Mouse (Mus musculus) lung, embryonic 15.5 days (tissue): ENCODE results near the gene Ccp110. TPM values are rescaled to one million over a fixed set of nuclear protein-coding genes. Genes with fewer than 3 reads are reported as not detected.

Experiments used
- ATAC-seq: fragments of 200-750 bp; cut with Nextera tagmentation; 2 replicates; pipeline ENCODE4 v1.8.0; 2017; ENCODE audit warnings: moderate number of reproducible peaks, borderline replicate concordance; ENCODE audit not compliant: low FRiP score, low TSS enrichment; ENCODE audit errors: extremely low read depth
- H3K27ac ChIP-seq: fragments of 300-500 bp; sonication (generic); 2 replicates; pipeline ENCODE4 v1.5.1; 2015; ENCODE audit warnings: moderate library complexity, mild to moderate bottlenecking, inconsistent platforms
- H3K27me3 ChIP-seq: fragments of 300-500 bp; sonication (generic); 2 replicates; pipeline ENCODE4 v1.6.1; 2015; ENCODE audit warnings: inconsistent platforms
- H3K36me3 ChIP-seq: fragments of 300-500 bp; sonication (generic); 2 replicates; pipeline ENCODE4 v1.6.1; 2015; ENCODE audit warnings: inconsistent platforms
- H3K4me1 ChIP-seq: fragments of 300-500 bp; sonication (generic); 2 replicates; pipeline ENCODE4 v1.6.1; 2015; ENCODE audit warnings: inconsistent platforms
- H3K4me2 ChIP-seq: fragments of 300-500 bp; sonication (generic); 2 replicates; pipeline ENCODE4 v1.6.1; 2015; ENCODE audit warnings: inconsistent platforms, mild to moderate bottlenecking, moderate library complexity
- H3K4me3 ChIP-seq: fragments of 300-500 bp; sonication (generic); 2 replicates; pipeline ENCODE4 v1.5.1; 2015; ENCODE audit warnings: mild to moderate bottlenecking, inconsistent platforms
- H3K9ac ChIP-seq: fragments of 300-500 bp; sonication (generic); 2 replicates; pipeline ENCODE4 v1.6.1; 2015; ENCODE audit warnings: inconsistent platforms
- H3K9me3 ChIP-seq: fragments of 300-500 bp; sonication (generic); 2 replicates; pipeline ENCODE4 v1.6.1; 2016; ENCODE audit warnings: inconsistent platforms
- WGBS: fragments of 180-500 bp; shearing (Covaris S2); methylation state at CpG from one replicate; pipeline ENCODE4 v1.1.7; 2015; 5-methylcytosine and 5-hydroxymethylcytosine counted together
- polyA plus RNA-seq: library from polyadenylated mRNA; unstranded; fragments of >200 nt; fragmentation: Nextera tagmentation; extraction: Ambion mirVana; gene quantifications from 2 replicates; pipeline ENCODE4 v1.2.1, GENCODE M21; 2015

The Ccp110 gene
- 18.4 and 20.3 TPM in 2 replicates for polyA plus RNA-seq

- H3K4me2 ChIP-seq, result peak within 1 kb of the TSS; percentile 83
- no peaks in the 10 kb centered on the region for H3K27me3 ChIP-seq
- H3K4me1 ChIP-seq, result peaks cover 9% of the 10 kb centered on the region
- WGBS, result 1% methylated on average over 48 of the region's 48 CpGs
- ATAC-seq, result peak; percentile 98
- H3K9me3 ChIP-seq, result no peaks in the 10 kb centered on the region
- H3K9ac ChIP-seq, result peak within 1 kb of the TSS; percentile 58
- peaks cover 3% of the 10 kb centered on the region for H3K36me3 ChIP-seq
- peak within 1 kb of the TSS; percentile 29; the same call in 1 of the 2 replicates for H3K27ac ChIP-seq
- peak within 1 kb of the TSS; percentile 80 for H3K4me3 ChIP-seq
These were observed at the start of gene Ccp110 for GRCm38 (mm10) chr7:118712228-118713173. Gene Ccp110, plus strand, starts transcription at chr7:118712552.

DNA sequence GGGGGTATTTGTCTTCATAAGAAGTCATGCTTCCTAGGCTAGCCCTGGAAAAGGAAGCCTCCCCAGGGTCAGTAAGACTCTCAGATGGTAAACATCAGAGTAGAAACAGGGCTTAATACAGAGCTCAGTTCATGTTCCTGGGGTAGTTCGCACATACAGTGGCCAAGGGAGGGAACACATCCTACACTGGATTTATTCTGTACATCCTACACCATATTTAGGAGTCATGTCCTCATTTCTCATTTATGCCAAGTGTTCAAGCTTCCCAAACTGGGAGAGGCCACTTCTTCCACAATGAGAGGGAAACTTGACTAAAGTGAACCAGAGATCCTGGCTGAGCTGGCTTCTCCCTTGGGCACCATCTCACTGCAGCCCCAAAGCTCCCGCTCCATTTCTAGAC, 44.6 kb upstream of the Ccp110 start:
- H3K36me3 ChIP-seq, result no peaks in the 10 kb centered on the region
- no peaks in the 10 kb centered on the region for H3K4me1 ChIP-seq
- 90% methylated on average over 2 of the region's 2 CpGs for WGBS
- H3K9me3 ChIP-seq, result no peaks in the 10 kb centered on the region
- no peak overlapping the region for H3K9ac ChIP-seq
- no peak overlapping the region for H3K27ac ChIP-seq
- H3K4me2 ChIP-seq, result no peak overlapping the region
- no peak for ATAC-seq
- H3K27me3 ChIP-seq, result no peaks in the 10 kb centered on the region
- H3K4me3 ChIP-seq, result no peak overlapping the region

- WGBS, result 59% methylated on average over 4 of the region's 4 CpGs
- no peaks in the 10 kb centered on the region for H3K27me3 ChIP-seq
These were observed 42.2 kb upstream of the Ccp110 start for GRCm38 (mm10) chr7:118670142-118670541.

DNA sequence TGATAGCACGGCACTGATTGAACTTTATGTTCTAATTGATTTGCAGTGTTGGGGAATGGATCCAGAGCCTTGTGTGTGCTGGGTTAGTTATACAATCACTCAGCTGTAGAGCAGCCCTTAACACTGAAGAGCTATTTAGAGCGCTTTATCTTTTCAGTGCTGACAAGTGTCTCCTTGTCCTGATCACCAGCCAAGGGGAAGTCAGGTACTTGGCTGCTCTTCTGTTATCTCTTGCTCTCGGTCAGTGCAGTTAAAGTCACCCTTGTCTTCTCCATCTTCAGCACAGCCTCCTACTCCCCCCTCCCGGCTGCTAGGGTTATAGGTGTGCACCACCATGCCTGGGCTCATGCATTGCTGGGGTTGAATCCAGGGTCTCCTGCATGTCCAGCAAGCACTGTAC, 35.5 kb upstream of the Ccp110 start:
- no peaks in the 10 kb centered on the region for H3K27me3 ChIP-seq
- H3K4me2 ChIP-seq, result no peak overlapping the region
- H3K36me3 ChIP-seq, result no peaks in the 10 kb centered on the region
- H3K9me3 ChIP-seq, result no peaks in the 10 kb centered on the region
- H3K9ac ChIP-seq, result no peak overlapping the region
- no peak for ATAC-seq
- no peak overlapping the region for H3K27ac ChIP-seq
- 58% methylated on average over 4 of the region's 4 CpGs for WGBS
- H3K4me1 ChIP-seq, result no peaks in the 10 kb centered on the region
- no peak overlapping the region for H3K4me3 ChIP-seq

More at GRCm38 (mm10) chr7:118670142-118670541, 42.2 kb upstream of the Ccp110 start:
- Histone ChIP-seq H3K4me3 (no peak overlapping the region), H3K4me1 (no peaks in the 10 kb centered on the region), H3K4me2 (no peak overlapping the region), H3K9ac (no peak overlapping the region), H3K9me3 (no peaks in the 10 kb centered on the region), H3K27ac (no peak overlapping the region), H3K36me3 (no peaks in the 10 kb centered on the region)
- ATAC-seq, result no peak

DNA sequence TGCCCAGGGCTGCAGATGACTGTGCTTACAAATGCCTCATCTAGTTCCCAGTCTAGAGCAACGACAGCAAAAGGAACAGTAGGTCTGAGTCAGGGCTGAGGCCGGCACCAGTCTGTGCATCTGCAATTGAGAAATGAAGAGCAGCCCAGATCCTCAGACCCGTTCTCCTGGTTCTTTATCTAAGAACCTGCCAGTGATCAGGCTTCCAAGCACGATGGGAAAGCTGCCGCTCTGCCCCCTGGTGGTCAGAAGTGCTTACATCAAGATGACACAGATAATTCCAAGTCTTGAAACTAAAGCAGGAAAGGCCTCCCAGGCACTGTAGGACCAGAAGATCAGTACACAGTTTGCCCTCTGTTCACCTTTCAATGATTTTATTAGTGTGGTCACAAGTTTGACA, 24.2 kb upstream of the Ccp110 start:
- peaks cover 40% of the 10 kb centered on the region for H3K36me3 ChIP-seq
- ATAC-seq, result no peak

GRCm38 (mm10) chr7:118689088-118689487, 23.3 kb upstream of the Ccp110 start:
- Histone ChIP-seq H3K9me3 (no peaks in the 10 kb centered on the region), H3K4me2 (no peak overlapping the region), H3K4me1 (no peaks in the 10 kb centered on the region), H3K27ac (no peak overlapping the region), H3K4me3 (no peak overlapping the region), H3K36me3 (peaks cover 42% of the 10 kb centered on the region), H3K9ac (no peak overlapping the region), H3K27me3 (no peaks in the 10 kb centered on the region)
- ATAC-seq, result no peak
- WGBS, result 82% methylated on average over 7 of the region's 7 CpGs

More for the DNA sequence above, 24.2 kb upstream of the Ccp110 start:
- no peak overlapping the region for H3K27ac ChIP-seq
- 20% methylated on average over 5 of the region's 5 CpGs for WGBS
- H3K4me3 ChIP-seq, result no peak overlapping the region
- H3K9ac ChIP-seq, result no peak overlapping the region
- H3K27me3 ChIP-seq, result no peaks in the 10 kb centered on the region
- no peak overlapping the region for H3K4me2 ChIP-seq
- no peaks in the 10 kb centered on the region for H3K4me1 ChIP-seq
- H3K9me3 ChIP-seq, result no peaks in the 10 kb centered on the region

DNA sequence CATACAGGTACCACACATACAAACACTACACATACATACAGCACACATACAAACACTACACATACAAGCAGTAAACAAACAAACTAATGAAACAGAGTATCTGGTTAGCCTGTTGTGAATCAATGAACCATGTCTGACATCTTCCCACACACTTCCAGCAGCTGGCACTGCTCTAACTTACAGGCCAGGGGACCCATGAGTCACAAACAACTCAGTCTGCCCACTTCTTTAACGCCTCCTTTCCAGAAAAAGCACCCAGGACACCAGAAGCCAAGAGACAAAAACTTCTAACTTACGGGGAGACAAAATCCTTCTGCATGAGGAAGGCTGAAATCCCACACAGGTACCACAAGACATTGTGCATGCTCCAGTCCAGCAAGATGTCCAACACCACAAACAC, 21.1 kb upstream of the Ccp110 start:
- no peak overlapping the region for H3K9ac ChIP-seq
- H3K27me3 ChIP-seq, result no peaks in the 10 kb centered on the region
- peaks cover 51% of the 10 kb centered on the region for H3K36me3 ChIP-seq
- WGBS, result 89% methylated on average over 2 of the region's 2 CpGs
- H3K27ac ChIP-seq, result no peak overlapping the region
- ATAC-seq, result no peak
- H3K9me3 ChIP-seq, result no peaks in the 10 kb centered on the region
- no peak overlapping the region for H3K4me2 ChIP-seq
- H3K4me3 ChIP-seq, result no peak overlapping the region
- no peaks in the 10 kb centered on the region for H3K4me1 ChIP-seq

DNA sequence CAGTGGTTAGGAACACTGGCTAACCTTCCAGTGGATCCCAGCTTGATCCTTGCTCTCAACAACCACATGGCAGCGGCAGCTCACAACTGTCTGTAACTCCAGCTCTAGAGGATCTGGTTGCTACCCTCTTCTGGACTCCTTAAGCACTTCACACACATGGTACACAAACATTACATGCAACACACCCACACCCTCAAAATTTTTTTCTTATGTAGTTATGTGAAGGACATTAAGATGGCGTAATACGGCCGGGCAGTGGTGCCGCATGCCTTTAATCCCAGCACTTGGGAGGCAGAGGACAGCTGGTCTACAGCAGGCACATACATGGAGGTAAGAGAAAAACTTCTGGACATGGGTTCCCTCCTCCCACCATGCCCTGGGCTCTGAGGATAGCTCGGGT, 16.2 kb upstream of the Ccp110 start:
- H3K4me3 ChIP-seq, result no peak overlapping the region
- H3K27me3 ChIP-seq, result no peaks in the 10 kb centered on the region
- 79% methylated on average over 6 of the region's 6 CpGs for WGBS
- no peak overlapping the region for H3K27ac ChIP-seq
- H3K4me1 ChIP-seq, result peaks cover 13% of the 10 kb centered on the region; the same call in 1 of the 2 replicates
- H3K9me3 ChIP-seq, result no peaks in the 10 kb centered on the region
- peaks cover 39% of the 10 kb centered on the region for H3K36me3 ChIP-seq
- no peak overlapping the region for H3K9ac ChIP-seq
- no peak overlapping the region for H3K4me2 ChIP-seq
- no peak for ATAC-seq

DNA sequence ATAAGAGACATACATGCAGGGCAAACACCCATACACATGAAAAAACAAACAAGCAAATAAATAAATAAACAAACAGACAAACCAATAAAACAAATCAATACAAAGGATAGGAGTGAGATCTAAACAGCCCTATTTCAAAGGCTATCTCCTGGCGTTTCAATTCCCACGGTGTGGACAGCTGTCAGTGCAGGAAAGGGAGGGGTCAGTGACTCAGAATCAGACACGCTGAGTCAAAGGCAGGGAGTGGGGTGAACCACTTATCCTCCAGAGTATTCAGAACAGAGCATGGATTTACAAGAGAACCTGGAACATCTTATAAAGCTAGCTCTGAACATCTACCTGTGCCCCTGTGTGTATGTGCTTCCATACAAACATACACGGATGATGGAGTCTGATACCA, 15.2 kb upstream of the Ccp110 start:
- WGBS, result 65% methylated on average over 4 of the region's 4 CpGs
- Histone ChIP-seq H3K9me3 (no peaks in the 10 kb centered on the region), H3K4me3 (no peak overlapping the region), H3K27ac (no peak overlapping the region), H3K36me3 (peaks cover 30% of the 10 kb centered on the region), H3K9ac (no peak overlapping the region), H3K4me2 (no peak overlapping the region), H3K27me3 (no peaks in the 10 kb centered on the region), H3K4me1 (peaks cover 13% of the 10 kb centered on the region; the same call in 1 of the 2 replicates)
- ATAC-seq, result no peak

DNA sequence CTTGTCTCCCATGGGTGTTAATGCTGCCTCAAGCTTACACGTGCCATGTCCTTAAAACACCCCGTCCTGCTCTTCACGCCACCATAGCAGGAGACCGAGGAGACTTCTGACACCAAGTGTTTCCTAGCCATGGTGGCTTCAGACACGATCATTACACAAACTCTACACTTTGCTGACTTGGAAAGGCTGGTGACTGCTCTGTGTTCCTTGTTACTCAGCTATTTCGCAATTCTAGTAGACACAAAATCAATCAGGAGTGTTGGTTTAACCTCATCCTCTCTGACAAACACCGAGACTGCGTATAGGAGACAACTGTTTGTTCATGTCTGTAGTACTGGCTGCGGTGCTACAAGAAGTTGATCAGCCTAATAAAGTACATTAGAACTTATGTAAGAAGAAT, 13.5 kb upstream of the Ccp110 start:
- Histone ChIP-seq H3K27ac (no peak overlapping the region), H3K4me1 (peaks cover 22% of the 10 kb centered on the region; the same call in 1 of the 2 replicates), H3K9ac (no peak overlapping the region), H3K4me2 (no peak overlapping the region), H3K9me3 (no peaks in the 10 kb centered on the region), H3K27me3 (no peaks in the 10 kb centered on the region), H3K36me3 (peaks cover 27% of the 10 kb centered on the region), H3K4me3 (no peak overlapping the region)
- ATAC-seq, result no peak
- WGBS, result 81% methylated on average over 9 of the region's 9 CpGs

- Histone ChIP-seq H3K27ac (no peak overlapping the region), H3K4me2 (peak overlapping the region; percentile 83), H3K9me3 (no peaks in the 10 kb centered on the region), H3K9ac (no peak overlapping the region), H3K4me1 (peaks cover 40% of the 10 kb centered on the region), H3K4me3 (peak overlapping the region; percentile 90; the same call in 1 of the 2 replicates), H3K36me3 (peaks cover 4% of the 10 kb centered on the region), H3K27me3 (no peaks in the 10 kb centered on the region)
- 64% methylated on average over 15 of the region's 15 CpGs for WGBS
- ATAC-seq, result no peak
These were observed 9.2 kb upstream of the Ccp110 start for GRCm38 (mm10) chr7:118703144-118703561.
